Mouse (Mus musculus): ENCODE results near the gene Nfix. TPM values are rescaled to one million over a fixed set of nuclear protein-coding genes. Genes with fewer than 3 reads are reported as not detected.

The Nfix gene
- polyA plus RNA-seq (2012; ENCODE audit: low replicate concordance), result 88.8 and 111 TPM in 2 replicates

DNA sequence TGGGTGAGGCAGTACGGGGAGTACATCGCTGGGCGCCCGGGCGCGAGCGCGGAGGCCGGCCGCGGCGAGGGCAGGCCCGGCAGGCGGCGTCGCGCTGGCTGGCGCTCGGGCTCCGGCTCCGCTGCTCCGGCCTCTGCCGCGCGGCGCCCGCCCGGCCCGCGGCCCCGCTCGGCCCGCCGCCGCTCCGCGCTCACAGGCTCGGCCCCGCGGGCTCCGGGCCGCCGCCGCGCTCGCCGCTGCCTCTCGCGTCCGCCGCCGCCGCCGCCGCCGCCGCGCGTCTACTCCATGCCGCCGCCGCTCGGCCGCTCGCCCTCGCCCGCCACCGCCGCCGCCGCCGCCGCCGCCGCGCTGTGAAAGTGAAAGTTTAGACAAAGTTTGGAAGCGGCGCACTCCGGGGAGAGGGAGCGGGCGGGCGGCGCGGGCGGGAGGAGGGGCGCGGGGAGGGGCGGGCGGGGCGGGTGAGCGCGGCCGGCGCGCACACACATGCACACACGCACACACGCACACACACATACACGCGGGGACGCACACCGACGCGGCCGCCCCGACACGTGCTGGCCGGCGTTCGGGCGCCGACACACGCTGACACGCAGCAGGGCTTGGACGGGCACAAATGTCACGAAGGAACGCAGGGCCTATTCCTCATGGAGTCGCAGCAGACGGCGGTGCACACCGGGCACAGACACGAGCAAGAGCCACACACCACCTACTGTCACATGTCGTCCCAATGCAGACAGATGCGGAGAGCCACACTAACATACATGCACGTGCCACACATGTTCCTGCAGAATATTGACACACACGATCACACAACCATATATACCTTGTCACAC, at the start of gene Nfix:
TSS of gene Nfix (minus strand) at position 346 of the 833 bp plus-strand sequence.

DNA sequence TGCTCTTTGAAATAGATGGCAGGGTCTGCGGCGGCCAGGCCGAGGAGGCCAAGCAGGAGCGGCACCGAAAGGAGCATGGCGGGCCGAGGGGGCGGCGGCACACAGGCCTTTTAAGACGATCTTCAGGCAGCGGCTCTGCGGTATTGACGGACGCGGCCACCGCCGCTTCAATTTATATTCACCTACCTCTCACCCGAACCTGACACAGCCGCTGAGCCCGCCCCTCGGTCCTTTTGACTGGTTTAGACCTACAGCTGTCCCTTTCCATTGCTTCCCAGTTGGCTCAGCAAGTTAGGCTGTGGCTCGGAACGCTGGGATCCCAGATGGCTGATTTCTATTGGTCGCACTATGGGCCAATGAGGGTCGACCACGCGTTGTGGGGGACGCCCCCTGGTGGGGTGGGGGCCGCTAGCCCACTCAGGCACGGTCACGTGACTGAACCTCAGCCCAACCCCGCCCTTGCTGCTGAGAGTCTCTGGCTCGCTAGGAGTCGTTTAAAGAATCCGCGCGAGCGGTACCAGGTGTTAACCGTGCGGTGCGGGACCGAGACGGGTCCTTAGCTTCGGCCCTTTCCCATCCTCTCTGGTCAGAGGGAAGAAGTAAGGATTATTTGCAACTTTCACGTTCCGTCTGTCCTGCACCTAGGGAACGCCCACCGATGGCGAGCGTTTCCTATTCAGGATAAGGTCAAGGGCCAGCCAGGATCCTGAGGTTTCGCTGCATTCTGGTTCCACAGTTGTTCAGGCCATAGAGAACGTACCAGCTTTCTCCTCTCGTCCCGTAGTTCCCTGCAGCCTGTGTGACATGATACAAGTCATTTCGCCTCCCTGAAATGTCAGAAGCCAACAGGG, 46.8 kb upstream of the Nfix start, which contains the start of gene Calr:
TSS of gene Calr (minus strand) at position 213 of the 851 bp plus-strand sequence.

DNA sequence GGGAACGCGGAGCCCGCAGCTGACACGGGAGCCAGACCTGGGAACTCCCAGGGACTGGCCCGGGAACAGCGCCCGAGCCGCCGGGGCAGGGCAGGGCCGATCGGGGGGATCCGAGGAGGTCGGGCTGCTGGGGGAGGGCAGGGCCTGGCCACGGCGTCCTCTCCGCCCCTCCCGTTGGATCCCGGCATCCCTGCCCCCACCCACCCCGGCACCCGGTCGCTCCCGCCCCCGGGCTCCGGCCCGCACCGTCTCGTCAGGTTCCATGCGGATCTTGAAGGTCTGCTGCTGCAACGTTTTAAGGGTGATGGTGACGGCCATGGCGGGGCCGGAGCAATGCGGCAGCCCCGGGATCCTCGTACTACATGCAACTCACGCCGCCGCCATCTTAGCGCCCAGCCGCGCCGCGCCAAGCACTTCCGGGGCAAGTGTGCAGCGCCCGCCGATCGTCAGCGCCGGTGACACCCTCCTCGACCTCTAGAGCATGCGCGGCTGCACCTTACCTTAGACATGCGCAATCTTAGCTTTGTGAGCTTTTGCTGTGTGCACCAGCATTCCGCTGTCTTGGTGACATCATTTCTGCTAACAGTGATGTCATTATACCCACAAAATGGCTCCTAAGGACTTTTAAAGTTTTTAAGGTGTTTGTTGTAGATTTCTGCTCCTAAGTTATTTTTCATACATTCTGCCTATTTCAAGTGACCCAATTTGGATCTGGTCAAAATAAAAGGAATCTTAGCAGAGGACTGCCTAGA, 40.3 kb upstream of the Nfix start, which contains the start of gene Rad23a:
TSS of gene Rad23a (minus strand) at position 418 of the 752 bp plus-strand sequence.

GRCm38 (mm10) chr8:84831490-84831889, 31.3 kb upstream of the Nfix start, which contains the start of gene Gadd45gip1:
TSS of gene Gadd45gip1 (plus strand) at chr8:84831522.

DNA sequence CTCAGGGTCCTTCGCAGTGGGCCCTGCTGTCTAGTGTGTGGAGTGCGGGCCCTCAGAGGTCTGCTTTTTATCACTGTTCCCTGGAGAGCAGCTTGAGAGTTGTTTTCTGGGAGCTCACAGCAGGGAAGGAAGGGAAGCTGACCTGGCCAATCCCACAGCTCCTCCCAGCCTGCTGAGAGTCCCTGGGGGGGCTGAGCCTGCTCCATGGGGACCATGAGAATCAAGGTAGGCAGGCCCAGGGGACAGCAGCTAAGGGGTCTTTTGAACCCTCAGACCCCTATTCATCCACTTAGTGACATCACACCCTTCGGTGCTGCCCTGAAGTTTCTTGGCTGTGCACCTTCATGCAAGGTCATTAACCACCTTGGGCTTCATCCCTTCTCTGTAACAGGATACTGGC, 22.6 kb upstream of the Nfix start, which contains the start of gene Dand5:
TSS of gene Dand5 (minus strand) at position 101 of the 400 bp plus-strand sequence.

GRCm38 (mm10) chr8:84722850-84723570, 77.1 kb downstream of the Nfix start, which contains the start of gene G430095P16Rik:
TSS of gene G430095P16Rik (plus strand) at chr8:84723007.

DNA sequence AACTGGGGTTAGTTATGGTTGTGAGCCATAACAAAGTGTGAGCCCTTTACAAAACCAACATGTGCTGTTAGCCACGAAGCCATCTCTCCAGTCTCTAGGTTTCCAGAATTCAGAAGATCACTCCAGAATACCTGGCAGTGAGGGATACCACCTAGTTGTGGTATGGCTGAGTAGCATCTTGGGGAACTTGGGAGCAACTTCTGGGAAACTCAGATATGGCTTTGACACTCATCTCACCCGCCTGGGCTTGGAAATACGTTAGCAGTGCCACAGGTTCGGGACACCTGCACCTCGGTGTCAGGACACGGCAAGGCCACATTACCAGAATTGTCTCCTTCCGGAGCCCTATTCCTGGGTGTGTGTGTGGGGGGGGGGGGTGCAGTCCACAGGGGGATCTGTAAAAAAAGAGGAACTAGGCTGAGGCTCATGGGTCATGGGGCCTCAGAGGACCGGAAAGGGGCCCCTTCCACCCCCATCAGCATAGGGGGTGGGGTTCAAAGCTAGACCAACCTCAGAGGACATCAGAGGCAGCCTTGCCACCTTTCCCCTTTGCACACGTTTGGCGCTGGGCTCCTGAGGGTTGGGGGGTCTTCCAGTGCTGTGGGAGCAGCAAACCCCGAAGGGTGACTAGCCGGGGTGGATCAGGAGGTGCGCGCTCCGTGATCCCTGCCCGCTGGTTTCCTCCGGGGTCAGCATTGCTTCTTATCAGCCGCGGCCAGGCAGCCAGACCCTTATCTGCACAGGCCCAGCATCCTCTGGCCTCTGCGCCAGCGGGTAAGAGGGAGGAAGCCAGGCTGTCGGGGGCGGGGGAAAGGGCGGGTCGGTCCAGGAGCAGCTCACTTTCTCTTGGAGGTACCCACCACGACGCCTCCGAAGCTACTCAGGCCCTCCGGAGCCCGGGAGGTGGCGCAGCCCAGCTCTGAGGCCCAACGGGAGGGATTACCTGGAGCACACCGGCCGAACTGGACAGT, 98.9 kb downstream of the Nfix start, which contains the start of gene Lyl1:
TSS of gene Lyl1 (plus strand) at position 517 of the 971 bp plus-strand sequence.

GRCm38 (mm10) chr8:84687705-84688100, 112.4 kb downstream of the Nfix start, which contains the start of gene Nacc1:
TSS of gene Nacc1 (minus strand) at chr8:84687862.

DNA sequence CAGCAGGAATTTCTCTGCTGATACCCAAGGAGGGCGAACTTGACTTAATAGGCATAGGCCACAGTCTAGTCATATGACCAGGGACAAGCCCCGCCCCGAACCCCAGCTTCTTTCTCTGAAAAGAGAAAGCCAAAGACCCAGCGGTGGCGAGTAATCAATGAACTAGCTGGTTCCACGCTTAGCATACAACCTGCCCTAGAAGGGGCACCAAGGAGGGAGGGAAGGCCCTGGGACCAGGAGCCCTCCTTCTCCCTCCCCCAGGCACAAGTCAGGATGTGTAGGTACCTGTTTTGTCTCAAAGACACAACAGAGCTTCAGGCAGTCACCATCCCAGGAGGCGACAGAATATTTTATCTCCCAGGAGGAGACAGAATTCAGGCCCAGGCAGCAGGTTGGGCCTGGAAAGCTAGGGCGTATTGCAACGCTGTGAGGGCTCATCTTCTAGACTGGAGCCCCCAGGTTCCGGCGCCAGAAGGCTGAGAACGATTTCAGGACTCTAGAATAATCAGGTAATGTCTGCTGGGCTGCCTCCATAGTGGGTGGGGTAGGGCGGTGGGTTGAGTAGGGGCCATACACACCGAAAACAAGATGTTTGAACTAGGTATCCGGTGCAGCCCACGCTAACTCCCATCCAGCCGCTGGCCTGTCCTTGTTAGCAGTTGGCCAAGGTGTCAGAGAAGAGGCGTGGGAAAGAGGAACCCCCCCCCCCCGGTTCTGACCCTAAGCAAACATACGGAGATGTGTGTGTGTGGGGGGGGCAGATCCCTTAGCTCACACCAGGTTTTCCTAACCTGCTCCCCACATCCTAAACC, 113.7 kb downstream of the Nfix start, which contains the start of gene Trmt1:
TSS of gene Trmt1 (plus strand) at position 117 of the 812 bp plus-strand sequence.

DNA sequence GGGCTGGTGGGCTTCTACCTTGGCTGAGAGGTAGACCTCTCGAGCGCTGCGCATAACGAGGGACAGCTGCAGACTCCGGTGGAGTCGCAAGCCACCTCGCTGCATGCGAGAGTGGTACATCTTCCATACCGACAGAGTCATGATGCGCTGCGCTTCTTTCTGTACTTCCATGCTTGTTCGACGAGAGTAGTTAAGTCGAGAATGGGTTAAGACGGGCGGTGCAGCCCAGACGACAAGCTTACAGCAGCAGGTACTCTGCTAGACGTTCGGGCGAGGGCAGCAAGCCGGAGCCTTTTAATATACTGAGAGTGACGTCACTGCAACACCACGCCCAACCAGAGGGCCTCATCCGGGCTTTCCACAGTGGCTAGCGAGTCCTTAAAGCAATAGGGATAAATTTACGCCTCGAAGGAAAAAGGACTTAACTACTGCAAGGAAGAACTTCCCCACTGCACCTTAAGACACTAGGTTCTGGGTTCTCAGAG, 137.5 kb downstream of the Nfix start, which contains the start of gene Ier2:
TSS of gene Ier2 (minus strand) at position 272 of the 485 bp plus-strand sequence.

Other genes starting within 250 kb of the Nfix start
- gene Ier2, start 137.5 kb downstream of the Nfix start, polyA plus RNA-seq (2012; ENCODE audit: low replicate concordance), result 84.4 and 161 TPM in 2 replicates
- 263 and 316 TPM in 2 replicates for gene Trmt1, start 114.0 kb downstream of the Nfix start, polyA plus RNA-seq (2012; ENCODE audit: low replicate concordance)
- gene Nacc1, start 112.5 kb downstream of the Nfix start, polyA plus RNA-seq (2012; ENCODE audit: low replicate concordance), result 145 and 272 TPM in 2 replicates
- 190 and 269 TPM in 2 replicates for gene Lyl1, start 98.9 kb downstream of the Nfix start, polyA plus RNA-seq (2012; ENCODE audit: low replicate concordance)
- 27.2 and 30.1 TPM in 2 replicates for gene G430095P16Rik, start 77.3 kb downstream of the Nfix start, polyA plus RNA-seq (2012; ENCODE audit: low replicate concordance)
- 1.6 and 2.0 TPM in 2 replicates for gene Dand5, start 22.5 kb upstream of the Nfix start, polyA plus RNA-seq (2012; ENCODE audit: low replicate concordance)
- 50.6 and 92.7 TPM in 2 replicates for gene Gadd45gip1, start 31.2 kb upstream of the Nfix start, polyA plus RNA-seq (2012; ENCODE audit: low replicate concordance)
- 1,135 and 1,429 TPM in 2 replicates for gene Rad23a, start 40.3 kb upstream of the Nfix start, polyA plus RNA-seq (2012; ENCODE audit: low replicate concordance)
- gene Calr, start 46.6 kb upstream of the Nfix start, polyA plus RNA-seq (2012; ENCODE audit: low replicate concordance), result 243 and 806 TPM in 2 replicates
- gene Farsa, start 56.6 kb upstream of the Nfix start, polyA plus RNA-seq (2012; ENCODE audit: low replicate concordance), result 41.5 and 103 TPM in 2 replicates
- gene Syce2, start 71.8 kb upstream of the Nfix start, polyA plus RNA-seq (2012; ENCODE audit: low replicate concordance), result 58.0 and 82.4 TPM in 2 replicates
- 47.9 and 84.2 TPM in 2 replicates for gene Gcdh, start 93.6 kb upstream of the Nfix start, polyA plus RNA-seq (2012; ENCODE audit: low replicate concordance)
- gene Klf1, start 101.6 kb upstream of the Nfix start, polyA plus RNA-seq (2012; ENCODE audit: low replicate concordance), result 1,095 and 1,669 TPM in 2 replicates
- gene Dnase2a, start 108.2 kb upstream of the Nfix start, polyA plus RNA-seq (2012; ENCODE audit: low replicate concordance), result 14.5 and 50.4 TPM in 2 replicates
- gene Mast1, start 137.0 kb upstream of the Nfix start, polyA plus RNA-seq (2012; ENCODE audit: low replicate concordance), result 0.66 and 1.1 TPM in 2 replicates
- not detected in 2 replicates for gene Rtbdn, start 146.6 kb upstream of the Nfix start, polyA plus RNA-seq (2012; ENCODE audit: low replicate concordance)
- gene Gm49661, start 169.1 kb upstream of the Nfix start, polyA plus RNA-seq (2012; ENCODE audit: low replicate concordance), result not detected in 2 replicates
- gene Prdx2, start 169.2 kb upstream of the Nfix start, polyA plus RNA-seq (2012; ENCODE audit: low replicate concordance), result 98.3 and 368 TPM in 2 replicates
- 523 and 1,249 TPM in 2 replicates for gene Rnaseh2a, start 169.4 kb upstream of the Nfix start, polyA plus RNA-seq (2012; ENCODE audit: low replicate concordance)
- gene Junb, start 178.4 kb upstream of the Nfix start, polyA plus RNA-seq (2012; ENCODE audit: low replicate concordance), result 244 and 401 TPM in 2 replicates
- gene Hook2, start 190.3 kb upstream of the Nfix start, polyA plus RNA-seq (2012; ENCODE audit: low replicate concordance), result 8.4 and 10.8 TPM in 2 replicates
- 0.15 TPM in 1 of 2 replicates, not detected in the other for gene Best2, start 214.2 kb upstream of the Nfix start, polyA plus RNA-seq (2012; ENCODE audit: low replicate concordance)
- 115 and 306 TPM in 2 replicates for gene Asna1, start 224.9 kb upstream of the Nfix start, polyA plus RNA-seq (2012; ENCODE audit: low replicate concordance)
- gene Trir, start 226.5 kb upstream of the Nfix start, polyA plus RNA-seq (2012; ENCODE audit: low replicate concordance), result 189 and 354 TPM in 2 replicates
- 9.4 and 25.7 TPM in 2 replicates for gene Tnpo2, start 236.6 kb upstream of the Nfix start, polyA plus RNA-seq (2012; ENCODE audit: low replicate concordance)